Mouse (Mus musculus) mature B cell (primary cell): ENCODE results near the gene Gria3.

Experiments
- in situ Hi-C: fragments of 300-500 bp; cut with MboI; formaldehyde crosslinking; loops from 2 replicates; pipeline ENCODE4 v1.14.3; 2019

Gene Gria3

DNA sequence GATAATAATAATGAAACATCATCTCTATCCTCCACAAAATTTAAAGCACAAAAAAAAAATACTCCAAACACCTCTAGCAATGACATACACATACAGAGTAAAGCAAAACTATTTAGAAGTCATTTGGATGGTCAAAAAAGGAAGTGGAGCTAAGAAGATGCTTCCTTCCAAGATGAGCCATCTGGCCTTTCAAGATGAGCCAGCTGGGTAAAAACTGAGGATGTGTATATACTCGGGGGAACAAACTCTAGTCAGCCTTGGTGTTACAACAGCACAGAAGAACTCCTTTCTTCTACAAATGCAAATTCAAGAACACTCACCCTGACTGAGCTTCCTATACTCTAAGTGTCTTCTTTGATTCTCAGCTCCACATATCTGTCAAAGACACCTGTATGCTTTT is 172.4 kb downstream of the Gria3 start:
- in situ Hi-C loops = no loop called here

DNA sequence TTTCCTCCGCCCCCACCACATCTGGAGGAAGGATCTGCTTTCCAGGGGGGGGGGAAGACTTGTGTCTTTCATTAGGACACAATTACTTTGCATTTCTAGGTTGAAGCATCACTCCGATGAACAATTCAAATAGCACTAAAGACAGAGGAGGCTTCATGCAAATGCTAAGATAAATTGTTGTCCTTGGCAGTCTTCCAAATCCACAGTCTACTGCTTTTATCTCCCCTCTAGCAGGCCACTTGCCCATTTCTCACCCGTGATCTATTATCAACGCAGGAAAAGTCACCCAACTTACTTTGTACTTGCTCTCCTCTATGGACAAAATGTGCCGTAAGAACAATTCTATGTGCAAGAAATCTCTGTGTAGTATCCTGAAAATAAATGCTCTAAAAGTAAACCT is 178.1 kb downstream of the Gria3 start:
- in situ Hi-C loops = no loop called here

DNA sequence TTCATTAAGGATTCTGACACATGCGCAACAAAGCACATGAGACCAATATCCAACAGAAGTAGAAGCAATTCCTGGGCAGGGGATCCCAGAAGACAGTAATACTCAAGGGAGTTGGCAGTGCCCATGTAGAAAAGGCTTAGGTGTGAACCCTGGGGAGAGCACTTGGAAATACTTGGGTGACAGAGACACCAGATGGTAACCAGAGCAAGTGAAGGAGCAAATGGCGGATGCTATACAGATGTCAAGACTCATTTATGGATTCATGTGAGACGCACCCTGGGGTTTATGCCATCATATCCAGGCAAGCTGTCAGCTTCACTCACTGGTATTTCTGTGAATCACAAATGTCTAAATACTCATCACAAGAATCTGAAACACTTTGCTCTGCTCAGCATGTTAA is 187.0 kb downstream of the Gria3 start:
- in situ Hi-C loops = no loop called here

DNA sequence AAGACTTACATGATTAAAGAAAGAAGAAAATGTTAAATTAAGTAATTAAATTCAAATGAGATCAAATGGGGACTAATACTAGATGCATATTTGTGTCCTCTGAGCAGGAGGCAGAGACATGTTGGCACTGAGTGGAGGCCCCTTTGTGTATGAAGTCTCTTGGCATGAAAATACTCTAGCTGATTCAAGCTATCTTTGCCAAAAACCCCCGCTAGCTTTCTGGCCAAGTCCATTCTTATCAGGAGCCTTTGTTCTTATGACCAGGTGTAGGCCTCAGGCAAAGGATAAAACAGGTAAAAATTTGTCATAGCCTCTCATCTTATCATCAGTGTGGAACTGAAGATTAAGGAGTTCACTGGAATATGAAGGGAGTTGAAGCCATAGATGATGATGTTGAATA is 206.5 kb downstream of the Gria3 start:
- in situ Hi-C loops = no loop called here

DNA sequence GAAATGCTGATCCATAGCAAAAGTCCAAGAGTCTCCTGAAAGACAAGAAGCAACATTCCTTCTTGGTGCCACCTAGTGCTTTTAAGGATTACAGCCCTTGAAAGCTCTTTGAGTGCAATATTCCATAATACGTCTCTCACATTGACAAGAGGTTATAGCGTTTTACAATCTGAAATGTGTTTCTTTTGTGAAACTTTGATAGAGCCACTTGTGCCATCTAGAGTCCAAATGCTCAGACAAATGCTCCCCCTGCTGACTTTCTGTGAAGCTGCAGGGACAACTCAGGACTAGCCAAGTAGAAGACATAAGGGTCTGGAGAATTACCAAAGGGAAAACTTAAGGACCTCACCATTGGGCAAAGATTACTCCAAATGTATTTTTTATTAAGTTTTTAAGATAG is 214.3 kb downstream of the Gria3 start:
- in situ Hi-C loops = no loop called here

DNA sequence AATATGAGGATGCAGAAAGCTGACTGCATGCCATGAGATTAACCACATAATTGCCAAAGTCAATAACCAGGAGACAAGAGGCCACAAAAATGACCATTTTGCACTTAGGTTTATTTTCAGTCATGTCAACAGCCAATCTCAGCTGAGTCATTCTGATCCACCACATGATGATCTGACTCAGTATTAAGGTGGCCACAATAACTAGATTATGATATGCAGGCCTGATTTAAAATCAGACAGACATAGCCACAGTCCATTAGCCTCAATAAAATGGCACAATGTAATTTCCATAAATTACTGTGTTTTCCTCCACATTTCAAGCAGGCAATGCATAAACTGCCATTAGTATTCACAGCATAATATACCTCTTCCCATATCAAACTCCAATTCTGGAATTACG is 216.3 kb downstream of the Gria3 start:
- in situ Hi-C loops = no loop called here

DNA sequence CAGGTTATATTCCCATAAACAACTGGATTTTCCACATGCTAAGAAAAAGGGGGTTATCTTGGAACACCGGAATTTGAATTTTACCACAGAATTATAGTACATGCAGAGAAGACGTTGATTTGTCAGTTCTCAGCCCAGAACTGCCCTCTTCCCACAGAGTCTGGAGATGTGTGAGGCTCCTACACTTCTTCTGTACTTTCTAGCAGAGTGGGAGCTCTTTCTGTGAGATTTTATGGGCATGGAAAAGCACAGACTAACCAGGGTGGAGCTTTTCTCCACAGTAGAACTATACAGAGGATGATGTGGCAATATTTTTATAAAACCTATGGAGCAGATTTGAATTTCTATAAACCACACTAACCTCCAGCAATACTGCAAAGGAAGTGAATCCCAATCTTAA is 217.7 kb downstream of the Gria3 start:
- in situ Hi-C loops = no loop called here

DNA sequence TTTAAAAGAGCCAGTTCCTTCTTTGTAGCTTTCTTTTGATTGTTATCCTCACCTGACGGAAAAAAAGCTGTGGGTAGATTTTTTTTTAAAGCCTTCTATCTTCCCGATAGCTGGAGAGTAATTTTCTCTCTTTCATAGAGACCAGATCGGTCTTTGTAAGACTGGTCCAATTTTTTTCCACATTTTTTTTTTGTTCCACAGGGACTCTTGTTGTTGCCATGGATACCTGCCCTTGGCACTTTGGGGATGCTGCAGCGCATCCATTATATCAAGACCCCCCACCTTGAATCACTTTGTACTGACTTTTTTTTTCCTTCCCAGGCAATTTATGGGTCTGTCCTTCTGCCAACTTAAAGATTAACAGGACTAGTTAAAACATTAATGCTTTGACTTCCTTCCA is 232.9 kb downstream of the Gria3 start:
- in situ Hi-C loops = no loop called here

DNA sequence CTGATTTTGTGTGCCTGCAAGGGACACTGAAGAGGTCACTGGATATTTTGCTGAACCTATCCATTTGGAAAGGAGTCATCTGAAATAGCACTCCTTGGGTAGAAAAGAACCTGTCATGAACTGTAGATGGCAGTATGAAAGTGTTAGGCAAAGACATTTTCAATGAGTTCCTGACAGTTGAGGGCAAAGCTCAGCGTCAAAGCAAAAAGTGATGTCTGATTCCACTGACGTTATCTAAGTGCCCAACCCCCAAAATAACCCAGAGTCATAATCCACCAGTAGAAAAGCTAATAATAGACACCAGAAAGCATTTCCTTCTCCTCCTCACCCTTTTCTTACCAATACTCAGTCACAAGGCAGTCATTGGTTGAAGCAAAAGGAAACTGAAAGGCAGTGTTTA is 244.3 kb downstream of the Gria3 start:
- in situ Hi-C loops = no loop called here

DNA sequence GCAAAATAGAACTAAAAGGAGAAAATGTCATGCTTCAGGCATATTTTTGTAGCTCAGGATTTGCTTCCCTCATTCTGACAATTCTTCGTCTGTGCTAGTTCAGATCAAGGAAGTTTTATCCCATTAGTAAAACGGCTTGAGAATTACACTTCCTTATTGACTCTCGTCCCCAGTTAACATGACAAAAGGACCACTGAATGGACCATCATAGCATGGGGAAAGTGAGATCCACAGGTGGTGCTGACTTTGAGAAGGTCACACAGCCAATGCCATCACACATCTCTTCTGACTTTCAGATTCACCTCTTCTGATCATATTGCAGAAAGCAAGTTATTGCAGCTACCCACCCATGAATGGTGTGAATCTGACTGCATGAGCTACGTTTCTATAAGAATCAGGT is 257.1 kb downstream of the Gria3 start:
- in situ Hi-C loops = no loop called here

DNA sequence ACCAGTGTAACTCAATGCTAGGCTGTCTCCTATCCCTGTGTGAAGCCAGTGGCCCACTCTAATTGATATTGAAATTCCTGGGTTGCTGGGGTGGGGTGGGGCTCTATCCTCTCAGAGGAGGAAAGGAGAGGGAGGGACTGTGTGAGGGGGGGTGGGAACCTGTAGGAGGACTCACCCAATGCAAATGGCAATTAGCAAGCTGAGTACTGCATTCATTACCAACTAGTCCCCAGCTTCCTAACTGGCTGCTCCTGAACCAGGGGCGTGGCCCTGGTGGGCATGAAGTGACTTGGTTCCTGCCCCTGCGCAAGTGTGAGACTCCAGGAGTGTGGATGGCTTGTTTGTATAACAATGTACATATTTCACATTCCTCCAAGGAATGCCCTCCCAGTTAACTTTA is 288.2 kb downstream of the Gria3 start:
- in situ Hi-C loops = no loop called here

DNA sequence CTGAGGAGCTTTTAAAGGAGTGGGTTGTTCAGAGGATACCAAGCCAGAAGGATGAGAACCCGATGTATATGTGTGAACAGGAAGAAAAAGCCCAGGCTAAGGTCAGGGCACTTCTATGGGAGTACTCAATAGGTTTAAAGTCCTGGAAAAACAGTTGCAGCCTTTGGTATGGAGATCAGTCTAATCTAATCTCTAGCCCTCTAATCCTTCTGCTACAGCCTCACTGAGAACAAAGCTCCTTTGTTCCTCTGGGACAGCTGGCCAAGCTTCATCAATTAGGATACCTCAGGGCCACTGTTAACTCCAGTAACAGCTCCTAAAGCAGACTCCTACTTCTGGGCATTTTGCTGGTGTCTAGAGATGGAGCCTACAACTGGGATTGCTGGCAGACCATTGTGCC is 291.4 kb downstream of the Gria3 start:
- in situ Hi-C loops = no loop called here
